Mouse (Mus musculus) heart, adult 8-10 months (tissue): ENCODE measurements at regions not wholly inside any gene's neighbourhood (a gene's known extent, or its start where the extent isn't known, plus 50 kb on each side); places are given as distances from the start of the nearest gene placed in this dataset.
A peak's percentile ranks its signal among the peaks of the same experiment; 100 is the strongest.

Experiments
- DNase-seq: peaks from one replicate; pipeline ENCODE4 v3.0.0; 2022; ENCODE audit warnings: low spot score

DNA sequence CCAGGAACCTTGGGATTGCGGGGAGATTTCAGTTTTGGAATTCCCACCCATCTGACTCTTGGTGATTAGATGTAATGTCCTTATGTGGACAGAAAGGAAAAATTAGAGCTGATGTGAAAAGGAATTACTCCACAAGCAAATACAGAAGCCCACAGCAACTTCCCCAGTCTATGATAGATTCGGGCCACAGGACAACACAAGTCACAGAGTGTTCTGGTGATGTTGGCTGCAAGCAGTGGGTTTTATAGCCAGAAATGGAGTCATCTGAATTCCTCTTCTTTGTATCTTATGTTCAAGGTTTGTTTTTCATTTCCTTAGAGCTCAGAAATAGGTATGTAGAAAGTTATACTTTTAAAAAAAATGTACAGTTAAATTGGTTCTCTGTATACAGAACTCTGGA, 56.8 kb upstream of the Gm5148 start:
- peak; percentile 55 for DNase-seq

DNA sequence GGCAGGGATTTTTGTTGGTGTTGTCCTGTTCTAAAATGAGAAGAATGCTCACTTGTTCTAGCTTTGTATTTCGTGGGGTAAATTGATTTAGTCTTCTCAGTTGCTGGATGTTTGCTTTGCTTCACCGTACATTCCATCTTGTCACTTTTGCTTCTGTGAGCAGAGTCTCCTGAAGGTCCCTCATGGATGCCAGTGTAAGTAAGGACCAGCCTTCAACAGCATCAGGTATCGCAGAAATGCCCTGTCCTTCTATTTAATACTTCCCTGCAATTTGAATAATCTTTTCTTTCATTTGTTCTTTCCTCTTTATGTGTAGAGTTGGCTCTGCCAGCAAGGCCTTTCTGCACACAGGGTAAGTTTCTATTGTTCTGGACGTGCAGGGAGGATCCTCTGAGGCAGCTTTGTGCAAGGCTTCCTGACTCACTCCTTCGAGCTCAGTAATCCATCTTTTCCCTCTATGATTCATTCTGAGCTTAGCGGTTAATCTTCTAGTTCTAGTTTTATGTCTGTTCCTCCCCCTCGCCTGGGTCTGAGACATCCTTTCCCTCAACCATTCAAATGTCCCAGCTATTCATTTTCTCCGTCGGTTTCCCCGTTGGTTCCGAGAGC, 55.7 kb upstream of the Gm5148 start:
- DNase-seq, result no peak

DNA sequence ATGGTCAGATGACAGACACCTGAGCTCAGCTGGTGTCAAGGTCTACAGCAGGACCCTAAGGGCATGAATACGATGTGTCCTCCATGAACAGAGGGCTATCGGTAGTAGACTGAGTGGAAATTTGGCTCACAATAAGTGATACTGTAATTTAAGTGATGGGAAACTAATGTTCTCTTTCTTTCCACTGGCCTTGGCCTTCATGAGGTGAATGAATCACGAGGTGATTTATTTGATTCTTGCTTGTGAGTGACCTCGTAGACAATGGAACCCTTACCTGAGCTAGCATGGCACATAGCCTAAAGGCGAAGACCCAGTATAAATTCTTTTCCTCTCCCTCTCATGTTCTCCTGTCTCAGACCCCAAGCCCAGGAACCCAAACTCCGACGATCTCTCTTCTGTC, 54.1 kb upstream of the Gm5148 start:
- no peak for DNase-seq

DNA sequence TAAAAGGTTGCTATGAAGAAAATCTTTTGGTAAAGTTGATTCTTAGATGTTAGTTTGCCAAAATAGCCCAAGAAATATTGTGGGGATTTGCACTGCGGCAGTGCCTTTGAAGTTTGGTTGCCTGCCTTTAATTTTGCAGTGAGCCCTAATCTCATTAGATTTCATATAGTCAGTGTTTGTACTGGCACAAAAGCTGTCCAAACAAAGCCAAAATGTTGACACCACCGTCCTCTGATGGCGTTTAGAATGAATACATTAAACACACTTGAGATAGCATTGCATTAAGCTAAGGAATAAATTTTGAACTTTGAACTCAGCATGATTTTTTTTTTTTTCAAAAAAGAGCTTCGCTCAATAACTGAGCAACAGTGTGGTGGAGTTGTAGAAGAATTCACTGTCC, 51.9 kb upstream of the Gm5148 start:
- no peak for DNase-seq
